Mouse (Mus musculus) olfactory bulb, adult 2 months (tissue): ENCODE data around the gene Gm4767. TPM values are rescaled to one million over a fixed set of nuclear protein-coding genes. Genes with fewer than 3 reads are reported as not detected.
"Not testable (repeated sequence)": the region's sequence is repeated elsewhere in the genome, so short reads cannot be mapped to it uniquely, and the experiment has no call there.

ENCODE experiments used
- H3K27ac ChIP-seq: fragments of 200-500 bp; 2 replicates; pipeline ENCODE4 v1.5.1; 2012; ENCODE audit warnings: low read depth, low read length; ENCODE audit not compliant: insufficient read depth
- H3K4me1 ChIP-seq: fragments of 200-500 bp; 2 replicates; pipeline ENCODE4 v1.6.1; 2012; ENCODE audit warnings: low read length; ENCODE audit not compliant: control insufficient read depth, insufficient read depth
- H3K4me3 ChIP-seq: fragments of 200-500 bp; 2 replicates; pipeline ENCODE4 v1.5.1; 2012; ENCODE audit warnings: mild to moderate bottlenecking, low read depth, low read length, moderate library complexity; ENCODE audit not compliant: insufficient read depth
- WGBS: fragments of 180-500 bp; shearing (Covaris S2); methylation state at CpG from one replicate; pipeline ENCODE4 v1.1.7; 2018; 5-methylcytosine and 5-hydroxymethylcytosine counted together
- polyA plus RNA-seq: library from polyadenylated mRNA; stranded (reverse); fragments of >200 nt; gene quantifications from 2 replicates; pipeline ENCODE4 v1.2.4, GENCODE M21; 2012; ENCODE audit warnings: low replicate concordance; ENCODE audit not compliant: missing spikeins, insufficient read depth, insufficient read length

Gene Gm4767
- polyA plus RNA-seq: not detected in 2 replicates

GRCm38 (mm10) chr10:81811899-81812298 is at the start of gene Gm4767:
Gene Gm4767, plus strand, starts transcription at chr10:81812186.
- 36% methylated on average over 17 of the region's 20 CpGs for WGBS

DNA sequence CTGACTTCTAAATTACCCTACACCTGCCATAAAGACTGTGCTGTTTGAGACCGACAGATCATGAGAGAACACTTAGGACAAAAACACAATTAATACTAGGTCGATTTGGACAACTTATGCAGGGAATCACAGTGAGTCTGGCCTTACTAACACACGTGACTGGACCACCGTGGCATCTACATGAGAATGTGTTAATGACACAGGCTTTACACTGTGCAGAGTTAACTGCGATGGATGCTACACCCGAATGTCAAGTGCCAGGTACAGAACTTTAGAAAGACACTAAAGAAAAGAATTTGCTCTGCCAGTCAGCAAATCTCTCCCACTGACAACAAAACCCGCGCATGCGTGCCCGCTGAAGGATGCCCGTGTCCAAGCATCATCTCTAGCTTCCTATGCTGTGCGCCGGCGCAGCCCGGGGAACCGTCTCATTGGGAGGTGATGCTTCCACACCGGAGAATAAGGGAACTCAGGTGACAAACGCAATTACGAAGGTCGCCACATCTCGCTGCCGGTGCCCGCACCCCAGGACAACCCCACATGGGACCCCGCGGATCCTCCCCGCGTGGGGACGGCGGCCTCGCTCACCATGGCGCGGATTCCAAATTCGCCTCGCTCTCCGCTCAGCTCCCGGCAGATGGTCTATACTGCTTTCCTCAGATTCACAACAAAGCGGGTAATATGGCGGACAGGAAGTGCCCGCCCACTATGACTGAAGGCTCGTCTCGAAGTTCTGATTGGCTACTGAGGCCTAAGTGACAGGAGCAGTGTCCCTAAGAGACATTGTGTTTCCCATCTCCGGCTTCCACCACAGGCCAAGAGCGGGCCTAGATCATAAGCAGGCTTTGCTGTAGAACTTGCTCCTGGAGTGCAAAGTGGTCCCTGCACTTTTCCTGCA is 41.2 kb upstream of the Gm4767 start, which contains the start of gene Gm3055:
Gene Gm3055, minus strand, starts transcription at position 656 of the 898 bp plus-strand sequence.
- not testable (repeated sequence) for H3K27ac ChIP-seq, H3K4me1 ChIP-seq, H3K4me3 ChIP-seq
- whole genome bisulfite sequencing: no CpG with 5 or more reads among the region's 43 CpGs

More at GRCm38 (mm10) chr10:81811899-81812298, at the start of gene Gm4767:
- H3K27ac ChIP-seq, H3K4me1 ChIP-seq, H3K4me3 ChIP-seq: not testable (repeated sequence)

GRCm38 (mm10) chr10:81771404-81771777 is 40.6 kb upstream of the Gm4767 start:
- H3K4me3 ChIP-seq, H3K4me1 ChIP-seq, H3K27ac ChIP-seq: not testable (repeated sequence)
- no CpG with 5 or more reads among the region's 3 CpGs for WGBS

DNA sequence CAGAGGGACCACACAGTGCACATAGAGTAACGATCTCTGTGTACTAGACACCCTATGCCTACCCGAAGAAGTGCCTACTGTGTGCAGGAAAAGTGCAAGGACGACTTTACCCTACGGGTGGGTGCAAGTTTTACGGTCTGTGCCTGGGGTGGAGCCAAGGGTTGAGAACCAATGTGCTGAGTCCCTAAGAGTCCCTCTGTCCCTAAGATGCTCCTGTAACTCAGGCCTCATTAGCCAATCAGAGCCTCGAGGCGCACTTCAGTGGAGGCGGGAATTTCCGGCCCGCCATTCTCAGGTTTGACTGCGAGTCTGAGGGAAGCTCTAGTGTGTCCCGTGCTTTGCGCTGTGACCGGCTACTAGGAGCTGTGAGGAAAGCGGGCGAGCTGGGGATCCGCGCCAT is 34.2 kb downstream of the Gm4767 start:
- not testable (repeated sequence) for H3K4me1 ChIP-seq, H3K27ac ChIP-seq, H3K4me3 ChIP-seq
- no CpG with 5 or more reads among the region's 18 CpGs for WGBS

DNA sequence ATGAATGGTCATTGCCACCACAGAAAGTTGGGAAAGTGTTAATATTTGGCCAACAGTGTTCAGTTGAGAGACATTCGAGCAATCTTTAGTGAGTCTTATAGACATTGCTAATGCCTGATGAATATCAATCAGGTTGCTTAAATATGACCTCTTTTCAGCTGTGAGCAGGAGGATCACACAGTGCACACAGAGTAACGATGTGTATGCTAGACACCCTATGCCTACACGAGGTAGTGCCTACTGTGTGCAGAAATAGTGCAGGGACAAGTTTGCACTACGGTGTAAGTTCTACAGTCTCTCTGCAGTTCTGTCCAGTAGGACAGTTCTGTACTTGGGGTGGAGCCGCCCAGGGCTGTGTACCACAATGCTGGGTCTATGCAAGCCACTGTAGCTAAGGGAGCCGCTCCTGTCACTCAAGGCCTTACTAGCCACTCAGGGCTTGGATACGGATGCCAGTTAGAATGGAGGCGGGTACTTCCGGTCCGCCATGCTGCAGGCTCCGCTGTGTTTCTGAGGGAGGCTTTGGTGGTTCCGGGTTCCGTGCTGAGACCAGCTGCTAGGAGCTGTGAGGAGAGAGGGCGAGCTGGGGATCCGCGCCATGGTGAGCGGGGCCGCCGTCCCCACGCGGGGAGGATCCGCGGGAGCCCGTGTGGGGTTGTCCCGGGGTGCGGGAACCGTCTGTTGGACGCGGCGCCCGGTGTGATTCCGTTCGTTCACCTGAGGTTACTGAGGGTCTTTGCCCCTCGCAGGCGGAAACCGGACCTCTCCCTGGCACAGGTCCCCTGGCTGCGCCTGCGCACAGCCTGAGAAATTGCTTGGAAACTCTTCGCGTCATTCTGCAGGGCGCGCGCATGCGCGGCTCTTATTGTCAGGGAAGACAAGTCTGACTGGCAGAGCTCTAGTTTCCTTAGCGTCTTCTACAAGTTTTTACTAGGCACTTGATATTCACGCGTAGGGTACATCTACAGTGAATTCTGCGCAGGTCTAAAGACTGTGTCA is 51.7 kb downstream of the Gm4767 start, which contains the start of gene Gm32687:
Gene Gm32687, plus strand, starts transcription at position 526 of the 999 bp plus-strand sequence.
- not testable (repeated sequence) for H3K4me3 ChIP-seq, H3K4me1 ChIP-seq, H3K27ac ChIP-seq
- WGBS: 15% methylated on average over 5 of the region's 49 CpGs

Other genes starting within 250 kb of the Gm4767 start
- gene Tle2, start 237.6 kb upstream of the Gm4767 start, polyA plus RNA-seq: not detected in 2 replicates
- gene Tle6, start 211.1 kb upstream of the Gm4767 start, polyA plus RNA-seq: not detected in 2 replicates
- gene BC025920, start 205.9 kb upstream of the Gm4767 start, polyA plus RNA-seq: not detected in 2 replicates
- not detected in 2 replicates for gene Sirt6, start 184.4 kb upstream of the Gm4767 start, polyA plus RNA-seq
- gene Ankrd24, start 183.6 kb upstream of the Gm4767 start, polyA plus RNA-seq: not detected in 2 replicates
- gene Gm10778, start 163.1 kb upstream of the Gm4767 start, polyA plus RNA-seq: not detected in 2 replicates
- not detected in 2 replicates for gene Zfp433, start 107.4 kb upstream of the Gm4767 start, polyA plus RNA-seq
- not detected in 2 replicates for gene Gm3055, start 41.0 kb upstream of the Gm4767 start, polyA plus RNA-seq
- not detected in 2 replicates for gene Gm32687, start 51.7 kb downstream of the Gm4767 start, polyA plus RNA-seq
- gene Zfp781, start 118.3 kb downstream of the Gm4767 start, polyA plus RNA-seq: not detected in 2 replicates
- not detected in 2 replicates for gene Zfp873, start 235.9 kb downstream of the Gm4767 start, polyA plus RNA-seq